Mouse (Mus musculus) heart, embryonic 12.5 days (tissue): ENCODE data around the gene Asns. TPM values are rescaled to one million over a fixed set of nuclear protein-coding genes. Genes with fewer than 3 reads are reported as not detected.

Source experiments
- polyA plus RNA-seq: library from polyadenylated mRNA; unstranded; fragments of >200 nt; fragmentation: Nextera tagmentation; extraction: Ambion mirVana; gene quantifications from 2 replicates; pipeline ENCODE4 v1.2.1, GENCODE M21; 2016

Gene Asns
- polyA plus RNA-seq, 1 experiment from 2014 or later, result 38.5 TPM

Other genes with a start within 250 kb of the Asns start
- gene Tac1, start 138.4 kb downstream of the Asns start, polyA plus RNA-seq, result 0.40 and 0.51 TPM in 2 replicates
- gene C1galt1, start 151.6 kb upstream of the Asns start, polyA plus RNA-seq, result 3.8 and 4.5 TPM in 2 replicates